Mouse (Mus musculus): ENCODE results near the gene Arl15. TPM values are rescaled to one million over a fixed set of nuclear protein-coding genes. Genes with fewer than 3 reads are reported as not detected.
A peak's percentile ranks its signal among the peaks of the same experiment; 100 is the strongest.

Arl15 gene
- polyA plus RNA-seq, 1 experiment from 2014 or later = 11.8 TPM

- Histone ChIP-seq H3K4me3 (ENCODE audit: low read depth, low read length) (no peak overlapping the region), H3K27me3 (ENCODE audit: insufficient read depth, low read length) (no peaks in the 10 kb centered on the region), H3K27ac (ENCODE audit: low read depth) (no peak overlapping the region), H3K9ac (no peak overlapping the region), H3K4me1 (ENCODE audit: insufficient read depth) (peaks cover 13% of the 10 kb centered on the region), H3K9me3 (ENCODE audit: low read depth, low read length) (no peaks in the 10 kb centered on the region), H3K4me2 (no peak overlapping the region), H3K36me3 (ENCODE audit: insufficient read depth) (no peaks in the 10 kb centered on the region)
- no peak for TF ChIP-seq CTCF (IDR thresholded peaks at IDR 0.05; ENCODE audit: low read depth)
- WGBS = 94% methylated on average over 4 of the region's 4 CpGs
- DNase-seq (no peak), ATAC-seq (ENCODE audit: insufficient read depth) (no peak)
Measured at GRCm38 (mm10) chr13:113800246-113800645, 5.9 kb downstream of the Arl15 start.

GRCm38 (mm10) chr13:113802571-113802970 lies 8.3 kb downstream of the Arl15 start:
- Histone ChIP-seq H3K27ac (ENCODE audit: low read depth) (no peak overlapping the region), H3K4me2 (no peak overlapping the region), H3K9ac (no peak overlapping the region), H3K27me3 (ENCODE audit: insufficient read depth, low read length) (no peaks in the 10 kb centered on the region), H3K36me3 (ENCODE audit: insufficient read depth) (no peaks in the 10 kb centered on the region), H3K9me3 (ENCODE audit: low read depth, low read length) (no peaks in the 10 kb centered on the region), H3K4me1 (ENCODE audit: insufficient read depth) (no peaks in the 10 kb centered on the region), H3K4me3 (ENCODE audit: low read depth, low read length) (no peak overlapping the region)
- DNase-seq = no peak
- no peak for ATAC-seq (ENCODE audit: insufficient read depth)
- 85% methylated on average over 9 of the region's 9 CpGs for WGBS
- no peak for TF ChIP-seq CTCF (IDR thresholded peaks at IDR 0.05; ENCODE audit: low read depth)

- no peaks in the 10 kb centered on the region for H3K4me1 ChIP-seq (ENCODE audit: insufficient read depth)
- no peak for TF ChIP-seq CTCF (IDR thresholded peaks at IDR 0.05; ENCODE audit: low read depth)
- H3K9ac ChIP-seq = no peak overlapping the region
- H3K4me3 ChIP-seq (ENCODE audit: low read depth, low read length) = no peak overlapping the region
- no peak overlapping the region for H3K4me2 ChIP-seq
- no peak overlapping the region for H3K27ac ChIP-seq (ENCODE audit: low read depth)
- ATAC-seq (ENCODE audit: insufficient read depth) = no peak
- no peaks in the 10 kb centered on the region for H3K36me3 ChIP-seq (ENCODE audit: insufficient read depth)
- H3K9me3 ChIP-seq (ENCODE audit: low read depth, low read length) = no peaks in the 10 kb centered on the region
- H3K27me3 ChIP-seq (ENCODE audit: insufficient read depth, low read length) = no peaks in the 10 kb centered on the region
- DNase-seq = no peak
- 92% methylated on average over 2 of the region's 2 CpGs for WGBS
Measured at GRCm38 (mm10) chr13:113811141-113811540, 16.8 kb downstream of the Arl15 start.

GRCm38 (mm10) chr13:113811910-113812592 lies 17.7 kb downstream of the Arl15 start:
- no peak for TF ChIP-seq CTCF (IDR thresholded peaks at IDR 0.05; ENCODE audit: low read depth)
- Histone ChIP-seq H3K27me3 (ENCODE audit: insufficient read depth, low read length) (no peaks in the 10 kb centered on the region), H3K9me3 (ENCODE audit: low read depth, low read length) (no peaks in the 10 kb centered on the region), H3K27ac (ENCODE audit: low read depth) (0 out of 2 replicates have a peak overlapping the region, but pooled peaks have one; percentile 24), H3K4me3 (ENCODE audit: low read depth, low read length) (no peak overlapping the region), H3K9ac (no peak overlapping the region), H3K4me1 (ENCODE audit: insufficient read depth) (no peaks in the 10 kb centered on the region), H3K36me3 (ENCODE audit: insufficient read depth) (no peaks in the 10 kb centered on the region), H3K4me2 (no peak overlapping the region)
- ATAC-seq (ENCODE audit: insufficient read depth) (no peak), DNase-seq (peak; percentile 30)
- WGBS = 53% methylated on average over 9 of the region's 9 CpGs

GRCm38 (mm10) chr13:113812593-113812975 lies 18.3 kb downstream of the Arl15 start:
- Histone ChIP-seq H3K9ac (no peak overlapping the region), H3K4me3 (ENCODE audit: low read depth, low read length) (no peak overlapping the region), H3K4me1 (ENCODE audit: insufficient read depth) (no peaks in the 10 kb centered on the region), H3K4me2 (no peak overlapping the region), H3K9me3 (ENCODE audit: low read depth, low read length) (no peaks in the 10 kb centered on the region), H3K27me3 (ENCODE audit: insufficient read depth, low read length) (no peaks in the 10 kb centered on the region), H3K27ac (ENCODE audit: low read depth) (no peak overlapping the region), H3K36me3 (ENCODE audit: insufficient read depth) (no peaks in the 10 kb centered on the region)
- WGBS = 57% methylated on average over 6 of the region's 6 CpGs
- no peak for TF ChIP-seq CTCF (IDR thresholded peaks at IDR 0.05; ENCODE audit: low read depth)
- ATAC-seq (ENCODE audit: insufficient read depth) = no peak
- DNase-seq = no peak

- Histone ChIP-seq H3K9me3 (ENCODE audit: low read depth, low read length) (no peaks in the 10 kb centered on the region), H3K36me3 (ENCODE audit: insufficient read depth) (no peaks in the 10 kb centered on the region), H3K4me1 (ENCODE audit: insufficient read depth) (no peaks in the 10 kb centered on the region), H3K9ac (no peak overlapping the region), H3K27ac (ENCODE audit: low read depth) (no peak overlapping the region), H3K27me3 (ENCODE audit: insufficient read depth, low read length) (no peaks in the 10 kb centered on the region), H3K4me2 (no peak overlapping the region), H3K4me3 (ENCODE audit: low read depth, low read length) (no peak overlapping the region)
- DNase-seq (no peak), ATAC-seq (ENCODE audit: insufficient read depth) (no peak)
- no peak for TF ChIP-seq CTCF (IDR thresholded peaks at IDR 0.05; ENCODE audit: low read depth)
- WGBS = 71% methylated on average over 8 of the region's 8 CpGs
Measured at GRCm38 (mm10) chr13:113814121-113814520, 19.8 kb downstream of the Arl15 start.

GRCm38 (mm10) chr13:113815697-113816420 lies 21.6 kb downstream of the Arl15 start:
- no peak for ATAC-seq (ENCODE audit: insufficient read depth)
- peak; percentile 23 for DNase-seq
- Histone ChIP-seq H3K27me3 (ENCODE audit: insufficient read depth, low read length) (no peaks in the 10 kb centered on the region), H3K9ac (no peak overlapping the region), H3K4me3 (ENCODE audit: low read depth, low read length) (no peak overlapping the region), H3K4me1 (ENCODE audit: insufficient read depth) (no peaks in the 10 kb centered on the region), H3K27ac (ENCODE audit: low read depth) (no peak overlapping the region), H3K36me3 (ENCODE audit: insufficient read depth) (no peaks in the 10 kb centered on the region), H3K9me3 (ENCODE audit: low read depth, low read length) (no peaks in the 10 kb centered on the region), H3K4me2 (no peak overlapping the region)
- WGBS = 36% methylated on average over 13 of the region's 15 CpGs
- TF ChIP-seq CTCF (IDR thresholded peaks at IDR 0.05; ENCODE audit: low read depth) = no peak
